Mouse (Mus musculus): Measurements from ENCODE around the gene Nadk2. TPM values are rescaled to one million over a fixed set of nuclear protein-coding genes. Genes with fewer than 3 reads are reported as not detected.

Nadk2 gene
- polyA plus RNA-seq, 1 experiment from 2014 or later: 37.2 TPM

Other genes starting within 250 kb of the Nadk2 start
- not detected in 2 replicates for gene Ranbp3l, start 103.3 kb upstream of the Nadk2 start, polyA plus RNA-seq (2014; fragmentation: Nextera tagmentation; extraction: Ambion mirVana)
- 2.8 and 3.2 TPM in 2 replicates for gene Lmbrd2, start 69.3 kb downstream of the Nadk2 start, polyA plus RNA-seq (2014; fragmentation: Nextera tagmentation; extraction: Ambion mirVana)
- gene Skp2, start 84.2 kb downstream of the Nadk2 start, polyA plus RNA-seq (2014; fragmentation: Nextera tagmentation; extraction: Ambion mirVana): 160 and 165 TPM in 2 replicates
- not detected in 2 replicates for gene Ugt3a1, start 205.6 kb downstream of the Nadk2 start, polyA plus RNA-seq (2014; fragmentation: Nextera tagmentation; extraction: Ambion mirVana)

All from limb, embryonic 11.5 days (tissue).